Mouse (Mus musculus) forebrain, embryonic 12.5 days (tissue): ENCODE measurements around the gene Prkag3. TPM values are rescaled to one million over a fixed set of nuclear protein-coding genes. Genes with fewer than 3 reads are reported as not detected.

ENCODE experiments used
- ATAC-seq: fragments of 200-750 bp; cut with Nextera tagmentation; 2 replicates; pipeline ENCODE4 v1.8.0; 2017; ENCODE audit warnings: moderate TSS enrichment; ENCODE audit not compliant: low FRiP score
- H3K27ac ChIP-seq: fragments of 300-500 bp; sonication (generic); 2 replicates; pipeline ENCODE4 v1.5.1; 2016; ENCODE audit warnings: mild to moderate bottlenecking
- H3K27me3 ChIP-seq: fragments of 300-500 bp; sonication (generic); 2 replicates; pipeline ENCODE4 v1.6.1; 2016; ENCODE audit warnings: mild to moderate bottlenecking
- H3K36me3 ChIP-seq: fragments of 300-500 bp; sonication (generic); replicated peaks from 2 replicates; pipeline ENCODE4 v1.6.1; 2016; ENCODE audit warnings: mild to moderate bottlenecking
- H3K4me1 ChIP-seq: fragments of 300-500 bp; sonication (generic); 2 replicates; pipeline ENCODE4 v1.6.1; 2016
- H3K4me2 ChIP-seq: fragments of 300-500 bp; sonication (generic); 2 replicates; pipeline ENCODE4 v1.6.1; 2016; ENCODE audit warnings: mild to moderate bottlenecking, moderate library complexity
- H3K4me3 ChIP-seq: fragments of 300-500 bp; sonication (generic); replicated peaks from 2 replicates; pipeline ENCODE4 v1.5.1; 2016; ENCODE audit warnings: mild to moderate bottlenecking
- H3K9ac ChIP-seq: fragments of 300-500 bp; sonication (generic); 2 replicates; pipeline ENCODE4 v1.6.1; 2016; ENCODE audit warnings: mild to moderate bottlenecking
- H3K9me3 ChIP-seq: fragments of 300-500 bp; sonication (generic); 2 replicates; pipeline ENCODE4 v1.6.1; 2016
- WGBS: fragments of 180-500 bp; shearing (Covaris S2); methylation state at CpG from one replicate; pipeline ENCODE4 v1.1.7; 2016; 5-methylcytosine and 5-hydroxymethylcytosine counted together
- polyA plus RNA-seq: library from polyadenylated mRNA; unstranded; fragments of >200 nt; fragmentation: Nextera tagmentation; extraction: Ambion mirVana; gene quantifications from 2 replicates; pipeline ENCODE4 v1.2.1, GENCODE M21; 2016

The Prkag3 gene
- polyA plus RNA-seq, result not detected in 2 replicates

GRCm38 (mm10) chr1:74748643-74749271 is at the start of gene Prkag3:
TSS of gene Prkag3 (minus strand) at chr1:74749221.
- Histone ChIP-seq H3K4me3 (peak within 1 kb of the TSS; percentile 28), H3K36me3 (no peaks in the 10 kb centered on the region), H3K9me3 (no peaks in the 10 kb centered on the region), H3K4me2 (peak within 1 kb of the TSS; percentile 51), H3K27me3 (peaks cover 34% of the 10 kb centered on the region), H3K27ac (no peak within 1 kb of the TSS), H3K4me1 (peaks cover 5% of the 10 kb centered on the region; the same call in 1 of the 2 replicates), H3K9ac (0 out of 2 replicates have a peak within 1 kb of the TSS, but pooled peaks have one; percentile 36)
- no peak for ATAC-seq
- 11% methylated on average over 30 of the region's 30 CpGs for WGBS

- H3K4me2 ChIP-seq, result no peak overlapping the region
- no peaks in the 10 kb centered on the region for H3K9me3 ChIP-seq
- 8% methylated on average over 5 of the region's 5 CpGs for WGBS
- 0 out of 2 replicates have a peak overlapping the region, but pooled peaks have one; percentile 10 for H3K27ac ChIP-seq
- H3K4me1 ChIP-seq, result peaks cover 70% of the 10 kb centered on the region
- H3K27me3 ChIP-seq, result peaks cover 100% of the 10 kb centered on the region
- no peak overlapping the region for H3K4me3 ChIP-seq
- H3K36me3 ChIP-seq, result no peaks in the 10 kb centered on the region
- no peak overlapping the region for H3K9ac ChIP-seq
- peak; percentile 76 for ATAC-seq
These were observed 48.4 kb upstream of the Prkag3 start for GRCm38 (mm10) chr1:74797459-74797858.

- no peak overlapping the region for H3K27ac ChIP-seq
- no peaks in the 10 kb centered on the region for H3K9me3 ChIP-seq
- WGBS, result under 1% methylated on average over 9 of the region's 11 CpGs
- H3K4me1 ChIP-seq, result peaks cover 71% of the 10 kb centered on the region
- ATAC-seq, result no peak
- no peak overlapping the region for H3K9ac ChIP-seq
- H3K36me3 ChIP-seq, result no peaks in the 10 kb centered on the region
- peaks cover 100% of the 10 kb centered on the region for H3K27me3 ChIP-seq
- 0 out of 2 replicates have a peak overlapping the region, but pooled peaks have one; percentile 23 for H3K4me3 ChIP-seq
- H3K4me2 ChIP-seq, result peak overlapping the region; percentile 46; the same call in 1 of the 2 replicates
These were observed 46.1 kb upstream of the Prkag3 start for GRCm38 (mm10) chr1:74795145-74795529.

GRCm38 (mm10) chr1:74794487-74795144 is 45.6 kb upstream of the Prkag3 start:
- H3K4me1 ChIP-seq, result peaks cover 75% of the 10 kb centered on the region
- no peaks in the 10 kb centered on the region for H3K36me3 ChIP-seq
- no peak overlapping the region for H3K27ac ChIP-seq
- peak; percentile 34; the same call in 1 of the 2 replicates for ATAC-seq
- peak overlapping the region; percentile 36; the same call in 1 of the 2 replicates for H3K9ac ChIP-seq
- peak overlapping the region; percentile 46 for H3K4me2 ChIP-seq
- H3K9me3 ChIP-seq, result no peaks in the 10 kb centered on the region
- peak overlapping the region; percentile 23 for H3K4me3 ChIP-seq
- under 1% methylated on average over 30 of the region's 38 CpGs for WGBS
- H3K27me3 ChIP-seq, result peaks cover 100% of the 10 kb centered on the region

- WGBS, result 6% methylated on average over 19 of the region's 19 CpGs
- Histone ChIP-seq H3K36me3 (no peaks in the 10 kb centered on the region), H3K27ac (no peak overlapping the region), H3K4me3 (no peak overlapping the region), H3K9ac (no peak overlapping the region), H3K4me1 (peaks cover 69% of the 10 kb centered on the region), H3K27me3 (peaks cover 100% of the 10 kb centered on the region), H3K4me2 (no peak overlapping the region), H3K9me3 (no peaks in the 10 kb centered on the region)
- ATAC-seq, result no peak
These were observed 44.0 kb upstream of the Prkag3 start for GRCm38 (mm10) chr1:74792831-74793660.

DNA sequence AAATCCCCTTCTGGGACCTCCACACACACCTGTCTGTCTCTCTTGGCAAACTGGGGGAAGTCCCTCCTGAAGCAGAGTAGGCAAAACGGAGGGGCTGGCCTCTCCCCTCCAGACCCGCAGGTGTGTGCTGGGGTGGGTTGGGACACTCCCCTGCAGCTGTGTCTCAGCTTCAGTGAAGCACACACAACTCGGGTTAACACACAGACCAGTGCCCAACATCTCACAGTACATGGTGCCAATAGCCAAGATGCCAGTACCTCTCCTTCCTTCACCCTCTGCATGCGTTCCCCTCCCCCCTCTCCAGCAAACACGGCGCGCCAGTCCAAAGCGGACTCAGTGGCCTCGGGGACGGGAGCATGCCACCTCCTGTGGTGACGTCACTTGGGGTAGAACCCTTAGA is 42.2 kb upstream of the Prkag3 start, which contains the start of gene Wnt10a:
Gene Wnt10a, plus strand, starts transcription at position 268 of the 400 bp plus-strand sequence.
- Histone ChIP-seq H3K4me2 (peak within 1 kb of the TSS; percentile 51), H3K27me3 (peaks cover 100% of the 10 kb centered on the region), H3K9me3 (no peaks in the 10 kb centered on the region), H3K4me1 (peaks cover 51% of the 10 kb centered on the region), H3K36me3 (no peaks in the 10 kb centered on the region), H3K27ac (no peak within 1 kb of the TSS), H3K9ac (peak within 1 kb of the TSS; percentile 17; the same call in 1 of the 2 replicates), H3K4me3 (peak within 1 kb of the TSS; percentile 29)
- no peak for ATAC-seq
- under 1% methylated on average over 11 of the region's 11 CpGs for WGBS

- Histone ChIP-seq H3K4me1 (peaks cover 43% of the 10 kb centered on the region), H3K36me3 (no peaks in the 10 kb centered on the region), H3K27ac (no peak overlapping the region), H3K4me2 (no peak overlapping the region), H3K4me3 (no peak overlapping the region), H3K27me3 (peaks cover 99% of the 10 kb centered on the region), H3K9ac (no peak overlapping the region), H3K9me3 (no peaks in the 10 kb centered on the region)
- no peak for ATAC-seq
- 5% methylated on average over 3 of the region's 3 CpGs for WGBS
These were observed 41.1 kb upstream of the Prkag3 start for GRCm38 (mm10) chr1:74790095-74790494.

- Histone ChIP-seq H3K4me1 (peaks cover 38% of the 10 kb centered on the region), H3K36me3 (no peaks in the 10 kb centered on the region), H3K27me3 (peaks cover 99% of the 10 kb centered on the region), H3K27ac (no peak overlapping the region), H3K9ac (no peak overlapping the region), H3K9me3 (no peaks in the 10 kb centered on the region), H3K4me2 (no peak overlapping the region), H3K4me3 (no peak overlapping the region)
- 18% methylated on average over 6 of the region's 6 CpGs for WGBS
- no peak for ATAC-seq
These were observed 39.7 kb upstream of the Prkag3 start for GRCm38 (mm10) chr1:74788603-74789176.

GRCm38 (mm10) chr1:74787846-74788245 is 38.8 kb upstream of the Prkag3 start:
- ATAC-seq, result peak; percentile 31; the same call in 1 of the 2 replicates
- no peak overlapping the region for H3K27ac ChIP-seq
- no peaks in the 10 kb centered on the region for H3K36me3 ChIP-seq
- H3K4me1 ChIP-seq, result peaks cover 35% of the 10 kb centered on the region
- WGBS, result 5% methylated on average over 7 of the region's 7 CpGs
- H3K4me2 ChIP-seq, result no peak overlapping the region
- no peaks in the 10 kb centered on the region for H3K9me3 ChIP-seq
- H3K9ac ChIP-seq, result no peak overlapping the region
- H3K27me3 ChIP-seq, result peaks cover 99% of the 10 kb centered on the region
- no peak overlapping the region for H3K4me3 ChIP-seq

DNA sequence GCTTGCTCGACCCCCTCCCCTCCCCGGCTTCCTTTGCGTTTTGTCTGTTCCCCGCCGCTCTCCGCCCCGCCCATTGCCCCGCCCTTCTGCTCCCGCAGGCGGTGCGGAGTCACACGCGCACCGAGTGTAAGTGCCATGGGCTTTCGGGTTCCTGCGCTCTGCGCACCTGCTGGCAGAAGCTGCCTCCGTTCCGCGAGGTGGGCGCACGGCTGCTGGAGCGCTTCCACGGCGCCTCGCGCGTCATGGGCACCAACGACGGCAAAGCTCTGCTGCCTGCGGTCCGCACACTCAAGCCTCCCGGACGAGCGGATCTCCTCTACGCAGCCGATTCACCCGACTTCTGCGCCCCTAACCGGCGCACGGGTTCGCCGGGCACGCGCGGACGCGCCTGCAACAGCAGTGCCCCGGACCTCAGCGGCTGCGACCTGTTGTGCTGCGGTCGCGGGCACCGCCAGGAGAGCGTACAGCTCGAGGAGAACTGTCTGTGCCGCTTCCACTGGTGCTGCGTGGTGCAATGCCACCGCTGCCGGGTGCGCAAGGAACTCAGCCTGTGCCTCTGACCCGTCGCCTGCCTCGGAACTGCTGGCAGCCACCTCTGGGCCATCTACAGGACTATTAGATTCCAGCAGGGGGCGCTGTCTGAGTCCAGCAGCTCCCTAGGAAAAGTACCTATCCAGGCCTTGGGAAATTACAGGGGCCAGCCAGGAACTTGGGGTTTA is 35.2 kb upstream of the Prkag3 start:
- H3K36me3 ChIP-seq, result no peaks in the 10 kb centered on the region
- no peak overlapping the region for H3K27ac ChIP-seq
- H3K9ac ChIP-seq, result peak overlapping the region; percentile 25
- peaks cover 14% of the 10 kb centered on the region for H3K4me1 ChIP-seq
- H3K4me3 ChIP-seq, result peak overlapping the region; percentile 49
- H3K9me3 ChIP-seq, result no peaks in the 10 kb centered on the region
- under 1% methylated on average over 67 of the region's 67 CpGs for WGBS
- peaks cover 94% of the 10 kb centered on the region for H3K27me3 ChIP-seq
- peak; percentile 42; the same call in 1 of the 2 replicates for ATAC-seq
- peak overlapping the region; percentile 81 for H3K4me2 ChIP-seq

- peaks cover 94% of the 10 kb centered on the region for H3K27me3 ChIP-seq
- H3K4me3 ChIP-seq, result peak overlapping the region; percentile 49
- no peaks in the 10 kb centered on the region for H3K36me3 ChIP-seq
- no peak overlapping the region for H3K27ac ChIP-seq
- H3K9ac ChIP-seq, result peak overlapping the region; percentile 25; the same call in 1 of the 2 replicates
- no peaks in the 10 kb centered on the region for H3K9me3 ChIP-seq
- H3K4me1 ChIP-seq, result peaks cover 12% of the 10 kb centered on the region
- WGBS, result 3% methylated on average over 13 of the region's 13 CpGs
- 0 out of 2 replicates have a peak, but pooled peaks have one; percentile 6 for ATAC-seq
- H3K4me2 ChIP-seq, result peak overlapping the region; percentile 81
These were observed 34.5 kb upstream of the Prkag3 start for GRCm38 (mm10) chr1:74783554-74783953.
